Mouse (Mus musculus) heart, adult 9 months (tissue): ENCODE results near the gene Ccdc57.
A peak's percentile ranks its signal among the peaks of the same experiment; 100 is the strongest.

Experiments
- DNase-seq, 2 experiments: peaks; one replicate each; pipeline ENCODE4 v3.0.0; 2022; ENCODE audit warnings: low spot score in 2 of 2

Gene Ccdc57

GRCm38 (mm10) chr11:120951731-120952730 lies 19.4 kb upstream of the Ccdc57 start:
- no peak for DNase-seq

DNA sequence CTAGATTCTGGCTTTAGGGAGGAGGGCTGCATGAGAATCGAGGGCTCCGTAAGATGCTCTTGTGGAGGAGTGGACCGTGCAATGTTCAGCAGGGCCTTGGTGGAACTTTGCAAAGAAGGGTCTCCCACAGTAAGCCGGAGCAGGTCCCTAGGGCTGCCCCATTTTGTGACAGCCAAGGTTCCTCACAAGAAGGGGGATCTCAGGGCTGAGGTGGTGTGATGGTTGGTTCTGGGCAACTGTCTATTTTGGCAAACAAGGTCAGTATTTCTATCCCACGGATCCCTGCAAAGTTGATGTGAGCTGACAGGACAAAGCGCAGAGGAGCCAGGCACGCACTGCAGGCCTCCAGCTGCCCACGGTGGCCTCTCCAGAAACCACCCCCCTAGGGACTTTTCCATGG lies 18.6 kb upstream of the Ccdc57 start:
- DNase-seq, result no peak

DNA sequence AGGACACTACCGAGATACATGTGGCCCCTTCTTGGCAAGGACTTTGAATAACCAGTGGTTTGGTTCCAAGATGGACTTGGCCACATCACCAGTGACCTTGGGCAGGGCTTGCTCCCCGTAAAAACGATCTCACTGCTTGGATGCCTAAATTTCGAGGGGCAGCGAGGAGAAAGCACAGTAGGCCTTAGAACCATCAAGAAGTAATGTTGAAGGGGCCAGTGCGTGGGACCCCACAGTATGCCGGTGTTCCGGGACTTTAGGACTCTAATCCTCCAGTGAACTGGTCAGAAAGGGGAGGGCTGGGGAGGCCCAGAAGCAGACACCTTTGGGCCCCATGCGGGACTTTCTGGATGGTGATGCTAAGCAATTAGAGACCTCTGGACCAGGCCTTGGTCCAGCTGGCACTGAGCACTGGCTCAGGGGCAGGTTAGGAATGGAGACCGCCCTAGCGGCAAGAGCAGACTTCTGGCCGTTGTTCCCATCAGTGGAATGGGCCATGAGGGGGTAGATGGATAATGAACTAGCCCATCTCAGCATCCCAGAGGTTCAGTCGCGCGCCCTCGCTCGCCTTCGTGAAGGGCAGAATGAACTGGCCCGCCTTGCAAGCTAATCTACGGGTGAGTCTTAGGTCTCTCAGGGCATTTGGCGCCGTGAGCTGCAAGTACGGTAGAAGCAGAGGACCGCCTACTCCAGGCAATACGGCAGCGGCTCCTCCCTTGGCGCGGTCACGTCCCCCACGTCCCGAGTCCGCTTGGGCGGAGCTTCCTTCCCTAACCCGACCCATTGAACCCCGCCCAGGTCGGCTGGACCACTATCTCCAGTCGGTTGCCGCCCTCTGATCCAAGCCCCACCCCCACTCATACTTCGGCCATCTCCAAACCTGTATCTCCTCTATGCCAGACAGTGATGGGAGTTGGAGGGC lies 17.9 kb upstream of the Ccdc57 start:
- DNase-seq, result peak; percentile 91 to 93

GRCm38 (mm10) chr11:120949863-120950262 lies 17.2 kb upstream of the Ccdc57 start:
- DNase-seq, result no peak

GRCm38 (mm10) chr11:120948861-120949851 lies 16.5 kb upstream of the Ccdc57 start:
- no peak for DNase-seq

DNA sequence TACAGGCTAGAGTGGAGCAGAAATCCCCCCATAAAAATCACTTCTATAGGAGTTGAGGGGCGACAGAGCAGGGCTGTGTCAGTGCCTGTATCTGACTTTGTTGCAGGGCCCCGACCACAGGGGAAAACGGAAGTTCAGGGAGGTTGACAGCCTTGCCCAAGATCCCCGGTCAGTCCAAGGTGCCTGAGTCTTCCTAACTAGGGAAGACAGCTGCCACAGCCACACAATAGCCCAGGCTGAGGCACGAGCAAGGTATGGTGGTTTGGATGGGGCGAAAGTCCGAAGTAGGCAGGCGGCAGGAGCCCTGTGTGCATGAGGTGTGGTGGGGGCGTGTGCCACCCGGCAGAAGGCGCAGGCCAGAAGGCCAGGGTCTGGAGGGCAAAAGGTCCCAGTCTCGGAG lies 15.7 kb upstream of the Ccdc57 start, which contains the start of gene Slc16a3:
Slc16a3 (plus strand) TSS at position 153 of the 400 bp plus-strand sequence.
- DNase-seq, result no peak

DNA sequence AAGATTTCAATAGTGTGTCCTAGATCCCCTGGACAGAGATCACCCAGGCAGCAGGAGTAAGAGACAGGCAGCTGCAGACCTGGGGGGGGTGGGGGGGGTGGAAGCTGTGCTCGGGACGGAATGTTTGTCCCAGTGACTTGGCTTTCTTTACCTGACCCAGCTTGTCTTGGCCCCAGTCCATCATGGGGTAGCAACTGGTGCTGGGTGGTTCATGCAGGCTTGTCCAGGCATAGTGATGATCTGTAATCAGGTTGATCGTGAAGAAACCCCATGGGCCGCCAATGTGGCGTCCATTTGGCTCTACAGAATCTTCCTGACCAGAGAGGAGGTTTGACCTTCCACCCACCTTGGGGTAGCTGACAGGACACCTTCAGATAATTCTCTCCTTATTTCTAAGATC lies 13.3 kb upstream of the Ccdc57 start:
- no peak for DNase-seq

DNA sequence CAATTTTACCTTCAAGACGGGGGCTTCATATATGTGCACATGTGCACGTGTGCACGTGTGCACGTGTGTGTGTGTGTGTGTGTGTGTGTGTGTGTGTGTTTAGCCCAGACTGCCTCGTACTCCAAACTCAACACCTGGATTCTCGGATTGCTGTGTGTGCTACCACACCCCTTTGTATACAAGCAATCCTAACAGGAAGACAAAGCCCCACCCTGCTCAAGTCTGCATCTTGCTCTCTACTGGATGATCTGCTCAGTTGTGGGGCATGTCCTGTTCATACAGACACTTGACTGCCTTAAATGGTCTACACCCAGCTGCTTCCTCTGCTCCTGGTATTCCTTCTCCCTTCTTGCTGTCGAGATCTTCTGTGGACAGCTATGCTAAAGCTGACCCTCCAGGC lies 12.6 kb upstream of the Ccdc57 start:
- DNase-seq, result no peak

DNA sequence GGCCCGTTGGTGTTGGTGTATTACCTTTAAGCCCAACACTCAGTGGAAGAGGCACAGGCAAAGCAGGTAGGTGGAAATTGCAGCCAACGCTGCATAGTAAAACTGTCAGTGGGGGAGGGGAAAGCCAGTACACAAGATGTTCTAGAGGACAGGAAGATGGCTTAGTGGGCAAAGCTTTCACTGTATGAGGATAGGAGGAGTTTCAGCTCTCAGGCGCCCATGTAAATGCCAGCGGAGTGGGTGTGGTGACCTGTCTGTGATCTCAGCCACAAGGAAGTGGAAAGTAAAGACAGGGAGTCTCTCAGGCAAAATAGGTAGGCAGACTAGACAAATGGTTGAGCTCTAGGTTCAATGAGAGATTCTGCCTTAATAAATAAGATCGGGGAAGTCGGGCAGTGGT lies 8.3 kb upstream of the Ccdc57 start:
- no peak for DNase-seq

DNA sequence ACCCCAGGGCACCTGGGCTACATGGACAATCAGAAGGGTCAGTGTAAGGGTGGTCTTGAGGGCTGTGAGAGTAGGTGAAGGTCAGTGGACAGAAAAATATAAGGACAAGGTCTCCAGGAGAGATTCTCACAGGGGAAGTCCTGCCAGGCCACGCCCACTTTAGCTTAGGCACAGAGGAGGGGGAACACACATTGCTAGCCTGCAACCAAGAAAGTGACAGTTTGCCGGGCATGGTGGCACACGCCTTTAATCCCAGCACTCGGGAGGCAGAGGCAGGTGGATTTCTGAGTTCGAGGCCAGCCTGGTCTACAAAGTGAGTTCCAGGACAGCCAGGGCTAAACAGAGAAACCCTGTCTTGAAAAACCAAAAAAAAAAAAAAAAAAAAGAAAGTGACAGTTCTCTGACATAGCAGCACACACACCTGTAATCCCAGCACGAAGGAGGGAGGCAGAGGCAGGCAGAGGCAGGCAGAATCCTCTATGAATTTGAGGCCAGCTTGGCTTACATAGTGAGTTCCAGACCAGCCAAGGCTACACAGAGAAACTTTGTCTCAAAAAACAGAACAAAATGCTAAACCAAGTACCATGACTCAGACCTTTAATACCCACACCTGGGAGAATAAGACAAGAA lies 7.2 kb upstream of the Ccdc57 start:
- DNase-seq, result no peak

GRCm38 (mm10) chr11:120938795-120939194 lies 6.1 kb upstream of the Ccdc57 start:
- no peak for DNase-seq

DNA sequence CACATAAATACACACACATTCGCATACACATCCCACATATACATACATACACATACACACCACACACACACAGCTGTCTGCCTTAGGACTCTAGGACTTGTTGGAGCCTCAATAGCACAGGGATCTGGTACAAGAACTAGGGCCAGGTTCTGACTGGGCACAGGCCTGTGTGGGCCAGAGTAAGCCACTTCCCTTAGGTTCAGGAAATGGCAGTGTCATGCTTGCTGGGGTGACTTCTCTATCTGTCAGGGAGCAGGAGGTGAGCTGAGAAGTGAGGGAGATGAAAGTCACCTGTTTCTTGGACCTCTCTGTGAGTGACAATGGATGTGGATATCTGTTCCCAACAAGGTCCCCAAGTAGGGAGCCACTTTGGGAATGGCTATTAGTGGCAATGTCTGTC lies 5.3 kb upstream of the Ccdc57 start:
- no peak for DNase-seq

GRCm38 (mm10) chr11:120931479-120931878 lies 1.2 kb downstream of the Ccdc57 start:
- no peak for DNase-seq

DNA sequence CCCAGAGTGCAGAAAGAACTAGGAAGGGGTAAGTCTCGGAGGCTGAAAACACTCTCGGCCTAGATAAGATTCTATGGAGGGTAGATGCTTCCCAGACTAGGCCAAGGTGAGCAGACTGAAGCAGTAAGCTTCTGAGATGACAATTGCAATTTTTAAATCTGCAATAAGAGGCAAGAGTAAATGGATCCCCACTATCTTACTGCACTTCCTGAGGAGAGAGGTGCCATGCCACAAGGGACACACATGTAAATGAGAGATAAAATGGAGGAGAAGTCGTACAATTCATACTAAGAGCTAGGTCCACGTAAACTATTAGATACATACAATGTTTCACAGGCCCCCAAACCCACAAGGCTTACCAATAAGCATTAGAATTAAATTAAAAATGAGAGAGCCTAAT lies 4.2 kb downstream of the Ccdc57 start:
- DNase-seq, result no peak

GRCm38 (mm10) chr11:120922528-120922927 lies 10.1 kb downstream of the Ccdc57 start:
- DNase-seq, result no peak

DNA sequence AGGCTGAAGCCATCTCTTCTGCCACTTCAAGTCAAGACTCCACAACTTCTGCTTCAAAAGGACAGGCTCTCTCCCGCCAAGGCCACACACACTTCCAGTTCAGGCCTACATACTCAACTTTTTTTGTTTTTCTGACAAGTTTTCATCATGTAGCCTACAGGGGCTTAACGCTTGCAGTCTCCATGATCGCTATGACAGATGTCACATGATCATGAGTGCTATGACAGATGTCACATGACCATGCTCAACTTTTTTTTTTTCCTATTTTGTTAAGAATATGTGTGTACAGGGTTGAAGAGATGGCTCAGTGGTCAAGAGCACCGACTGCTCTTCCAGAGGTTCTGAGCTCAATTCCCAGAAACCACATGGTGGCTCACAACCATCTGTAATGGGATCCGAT lies 14.9 kb downstream of the Ccdc57 start:
- DNase-seq, result no peak

DNA sequence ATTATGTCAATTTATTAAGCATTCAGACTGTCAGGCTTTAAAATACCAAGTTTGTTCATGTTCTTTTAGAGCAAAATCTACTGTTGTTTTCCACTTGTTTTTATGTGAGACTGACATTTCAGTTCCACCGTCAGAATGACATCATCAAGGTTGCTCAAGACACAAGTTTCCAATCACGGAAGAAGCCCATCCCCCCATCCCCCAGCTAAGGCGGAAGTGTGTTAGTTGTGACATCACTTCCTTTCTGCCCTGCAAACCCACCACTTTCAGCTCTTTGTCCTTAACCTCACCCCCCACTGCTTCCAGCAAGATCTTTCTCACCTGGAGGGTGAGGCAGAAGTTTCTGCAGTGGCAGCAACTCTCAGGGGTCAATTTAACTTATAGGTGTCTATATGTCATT lies 16.2 kb downstream of the Ccdc57 start:
- no peak for DNase-seq

GRCm38 (mm10) chr11:120913796-120914195 lies 18.9 kb downstream of the Ccdc57 start:
- DNase-seq, result no peak

- DNase-seq, result peak; percentile 25 to 53
These were observed 27.2 kb downstream of the Ccdc57 start for GRCm38 (mm10) chr11:120905430-120905873.

GRCm38 (mm10) chr11:120904561-120904960 lies 28.1 kb downstream of the Ccdc57 start:
- DNase-seq, result no peak
